Mouse (Mus musculus) layer of hippocampus, postnatal 36 days (tissue): Measurements from ENCODE around the gene 1700025C18Rik. TPM values are rescaled to one million over a fixed set of nuclear protein-coding genes. Genes with fewer than 3 reads are reported as not detected.
A peak's percentile ranks its signal among the peaks of the same experiment; 100 is the strongest.

ENCODE experiments used
- DNase-seq, 2 experiments: peaks; one replicate each; pipeline ENCODE4 v3.0.0; 2022
- total RNA-seq, 2 experiments: library from RNA; stranded (reverse); gene quantifications; 2 replicates each; pipeline ENCODE4 v1.2.3; 2021

Gene 1700025C18Rik
- total RNA-seq = not detected

GRCm38 (mm10) chr2:165090650-165091049 is at the start of gene 1700025C18Rik:
Gene 1700025C18Rik (minus strand): TSS chr2:165090750.
- no peak for DNase-seq

DNA sequence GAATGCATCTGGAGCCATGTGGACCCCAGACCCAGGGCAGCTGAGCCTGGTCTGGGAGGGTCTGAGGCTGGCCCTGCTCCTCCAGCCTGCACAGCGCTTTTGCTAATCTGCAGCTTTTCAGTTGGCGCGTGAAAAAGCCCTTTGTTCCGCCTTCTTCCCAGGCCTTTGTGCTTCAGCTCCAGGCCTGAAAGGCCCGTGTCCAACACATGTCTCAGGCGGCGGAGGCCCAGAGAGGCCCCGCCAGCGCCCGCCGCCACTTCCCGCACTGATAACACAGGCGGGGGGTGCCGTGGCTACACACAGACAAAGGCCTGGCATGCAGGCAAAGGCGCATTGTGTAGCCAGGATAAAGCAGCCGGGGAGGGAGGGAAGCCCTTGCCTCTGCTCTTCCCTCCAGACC is 45.5 kb upstream of the 1700025C18Rik start:
- no peak for DNase-seq

- DNase-seq = no peak
Observed at GRCm38 (mm10) chr2:165133566-165133965, 43.0 kb upstream of the 1700025C18Rik start.

- no peak for DNase-seq
Observed at GRCm38 (mm10) chr2:165131428-165131827, 40.9 kb upstream of the 1700025C18Rik start.

DNA sequence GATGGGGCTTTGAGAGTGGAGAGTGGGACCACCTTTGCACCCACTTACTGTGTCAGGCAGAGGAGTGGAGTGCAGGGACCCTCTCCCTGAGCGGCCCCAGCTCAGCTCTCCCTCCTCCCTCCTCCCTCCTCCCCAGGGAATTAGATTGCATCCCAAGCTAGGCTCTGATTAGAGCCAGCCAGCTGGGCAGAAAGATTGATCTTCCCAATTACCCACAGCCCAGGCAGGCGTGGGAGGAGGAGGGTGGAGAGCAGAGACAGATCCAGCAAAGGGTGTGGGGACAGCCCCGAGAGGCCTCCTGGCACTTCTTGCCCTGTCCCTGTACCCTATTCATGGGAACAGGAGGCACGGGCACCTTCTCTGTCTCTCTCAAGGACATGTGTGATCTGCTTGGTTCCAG is 38.6 kb upstream of the 1700025C18Rik start:
- no peak for DNase-seq

DNA sequence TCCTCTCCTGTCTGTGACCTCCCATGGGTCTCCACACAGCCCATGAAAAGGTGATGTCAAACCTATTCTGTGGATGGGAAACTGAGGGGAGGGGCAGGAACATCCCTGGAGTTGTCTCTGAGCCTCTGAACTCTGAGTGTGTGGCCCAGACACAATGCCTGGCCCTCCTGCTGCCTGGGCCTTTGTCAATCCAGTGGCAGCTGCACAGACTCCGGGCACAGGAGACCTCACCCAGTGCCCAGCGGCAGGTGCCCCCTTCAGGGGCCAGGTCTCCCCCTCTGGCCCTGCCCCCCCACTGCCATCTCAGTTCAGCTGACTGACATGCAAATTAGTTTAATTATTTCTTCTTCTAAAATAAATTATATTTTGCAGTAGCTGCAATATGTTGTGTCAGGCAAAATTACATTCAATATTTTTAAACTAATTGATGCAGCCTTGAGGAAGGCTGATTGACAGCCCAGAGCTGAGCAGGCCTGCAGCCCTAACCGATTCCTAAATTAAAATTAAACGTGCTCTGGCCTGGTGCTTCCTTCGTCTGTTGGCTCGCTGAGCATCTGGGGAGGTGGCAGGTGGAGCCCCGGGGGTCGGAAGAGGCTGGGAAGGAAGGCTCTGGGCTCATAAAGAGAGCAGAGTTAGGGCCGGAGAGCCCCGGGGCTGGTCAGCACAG is 36.5 kb upstream of the 1700025C18Rik start:
- no peak for DNase-seq

DNA sequence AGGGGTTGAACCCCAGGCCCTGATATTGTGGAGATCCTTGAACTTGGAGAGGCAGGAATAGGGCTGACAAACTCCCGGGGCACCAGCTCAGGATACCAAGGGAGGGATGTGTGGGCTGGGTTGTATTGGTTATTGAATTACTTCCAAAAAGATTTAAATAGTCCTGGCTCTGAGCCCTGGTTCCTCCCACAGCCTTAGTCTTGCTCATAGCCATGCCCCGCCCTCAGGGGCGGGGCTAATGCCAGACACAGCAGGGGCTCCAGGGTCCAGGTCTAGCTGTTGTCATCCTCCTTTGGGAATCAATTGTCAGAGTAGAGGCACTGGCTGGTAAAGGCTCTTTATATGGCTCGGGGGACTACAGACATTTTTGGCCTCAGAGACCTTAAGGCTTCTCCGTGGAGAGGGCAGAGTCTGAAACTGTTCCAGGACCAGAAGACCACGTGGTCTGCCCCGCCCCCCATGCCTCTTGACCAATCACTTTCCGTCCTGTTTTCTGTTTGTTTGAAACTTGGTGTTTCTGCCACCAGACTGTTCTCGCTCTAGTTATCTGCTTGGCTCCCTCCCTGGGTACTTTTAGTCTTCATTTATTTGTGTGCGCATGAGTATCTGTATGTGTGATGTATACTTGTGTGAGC is 30.8 kb upstream of the 1700025C18Rik start:
- peak in 1 of 2 experiments; percentile 18 for DNase-seq

- no peak for DNase-seq
Observed at GRCm38 (mm10) chr2:165120765-165121164, 30.2 kb upstream of the 1700025C18Rik start.

- DNase-seq = no peak
Observed at GRCm38 (mm10) chr2:165113733-165114132, 23.2 kb upstream of the 1700025C18Rik start.

DNA sequence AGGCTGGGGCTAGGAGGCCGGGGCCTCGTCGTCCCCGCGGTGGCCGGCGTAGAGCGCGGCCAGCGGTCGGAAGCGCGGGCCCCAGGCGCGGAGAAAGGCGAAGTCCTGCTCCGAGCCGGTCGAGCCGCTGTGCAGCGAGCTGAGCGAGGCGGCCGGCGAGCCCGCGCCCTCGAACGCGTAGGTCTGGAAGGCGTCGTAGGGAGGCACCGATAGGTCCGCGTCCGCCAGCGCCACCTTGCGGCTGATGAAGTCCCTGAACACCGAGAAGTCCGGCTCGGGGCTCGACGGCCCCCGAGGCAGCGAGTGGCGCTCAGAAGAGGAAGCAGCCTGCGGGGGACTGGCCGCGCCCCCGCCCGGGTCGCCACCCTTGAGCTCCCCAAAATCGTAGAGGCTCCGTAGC is 21.6 kb upstream of the 1700025C18Rik start:
- DNase-seq = peak; percentile 51 to 70

DNA sequence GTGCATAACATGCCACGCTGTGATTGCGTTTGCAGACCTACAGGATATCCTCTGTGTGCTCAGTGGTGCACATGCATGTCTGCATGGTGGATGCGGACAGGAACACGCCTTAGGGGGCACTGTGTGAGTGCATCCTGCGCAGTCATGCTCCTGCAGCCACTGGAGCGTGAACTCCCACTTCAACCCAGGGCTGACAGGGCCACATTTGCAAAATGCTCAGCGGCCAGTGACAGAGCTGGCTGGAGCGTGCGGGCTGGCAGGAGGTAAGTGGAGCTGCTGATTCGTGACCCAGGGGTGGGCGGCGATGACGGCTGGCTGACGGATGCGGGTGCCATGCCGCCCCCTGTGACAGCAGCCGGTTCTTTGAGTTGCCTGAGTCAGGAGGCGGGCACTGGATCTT is 16.0 kb upstream of the 1700025C18Rik start:
- DNase-seq = no peak

DNA sequence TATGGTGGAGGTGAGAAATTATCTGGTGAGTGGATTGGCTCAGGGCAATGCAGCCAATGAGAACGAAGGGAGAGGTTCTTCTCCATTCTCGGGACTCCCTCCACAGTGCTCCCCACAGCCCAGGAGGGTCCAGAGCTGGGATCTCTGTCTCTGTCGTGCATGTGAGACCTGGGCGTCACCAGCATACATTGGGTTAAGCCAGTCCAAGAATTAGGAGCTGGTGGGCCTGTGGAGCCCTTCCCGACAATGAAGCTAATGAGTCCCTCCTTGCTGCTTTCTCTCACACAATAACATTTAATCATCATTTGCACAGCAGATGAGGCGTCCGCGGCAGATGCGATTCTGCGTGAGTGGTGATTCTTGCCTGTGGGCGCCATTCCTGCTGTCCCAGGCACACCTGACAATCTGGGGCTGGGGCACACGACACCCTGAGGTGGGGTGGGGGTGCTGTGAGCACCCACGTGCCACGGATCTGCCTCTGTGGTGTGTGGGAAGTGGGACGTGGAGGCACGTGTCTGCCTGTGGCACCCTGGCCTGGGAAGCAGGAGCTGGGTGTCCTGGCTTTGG is 15.0 kb upstream of the 1700025C18Rik start:
- no peak for DNase-seq

GRCm38 (mm10) chr2:165102920-165103319 is 12.4 kb upstream of the 1700025C18Rik start:
- DNase-seq = no peak

- no peak for DNase-seq
Observed at GRCm38 (mm10) chr2:165100749-165101148, 10.2 kb upstream of the 1700025C18Rik start.

- DNase-seq = no peak
Observed at GRCm38 (mm10) chr2:165098861-165099260, 8.3 kb upstream of the 1700025C18Rik start.

DNA sequence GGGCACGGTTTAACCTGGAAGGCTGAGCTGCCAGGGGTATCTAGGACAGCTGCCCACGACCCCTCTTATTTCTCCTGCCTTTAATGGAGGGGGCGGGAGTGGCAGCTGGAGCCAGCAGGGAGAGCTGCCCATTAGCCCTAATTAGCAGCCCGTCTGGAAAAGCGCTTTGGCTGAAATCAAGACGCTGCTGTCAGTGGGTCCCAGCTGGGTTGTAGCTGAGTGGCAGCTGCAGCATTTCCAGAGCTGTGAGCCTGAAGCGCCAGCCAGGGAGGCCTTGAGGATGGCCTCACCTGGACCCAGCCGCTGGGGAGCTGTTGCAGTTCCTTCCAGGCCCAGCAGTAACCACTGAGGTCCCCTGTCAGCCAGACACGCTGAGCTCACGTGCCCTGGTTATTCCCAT is 5.8 kb upstream of the 1700025C18Rik start:
- DNase-seq = no peak

DNA sequence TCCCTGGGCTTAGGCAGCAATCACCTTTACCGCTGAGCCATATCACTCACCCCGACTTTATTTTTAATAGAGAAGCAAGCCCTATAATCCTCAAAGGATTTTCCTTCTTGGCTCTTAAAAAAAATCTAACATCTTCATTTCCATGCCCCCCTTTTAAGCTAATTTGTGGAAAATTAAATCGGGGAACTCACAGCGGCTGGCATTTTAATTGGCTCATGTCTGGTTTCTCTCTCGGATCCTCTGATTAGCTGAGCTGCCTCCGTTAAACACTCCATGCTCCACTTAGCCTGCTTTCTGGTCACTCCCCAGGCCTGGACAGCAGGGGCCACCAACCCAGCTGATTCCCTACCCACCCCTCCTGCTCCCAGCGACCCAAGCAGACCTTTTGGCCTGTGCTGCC is 1.8 kb upstream of the 1700025C18Rik start:
- no peak for DNase-seq

DNA sequence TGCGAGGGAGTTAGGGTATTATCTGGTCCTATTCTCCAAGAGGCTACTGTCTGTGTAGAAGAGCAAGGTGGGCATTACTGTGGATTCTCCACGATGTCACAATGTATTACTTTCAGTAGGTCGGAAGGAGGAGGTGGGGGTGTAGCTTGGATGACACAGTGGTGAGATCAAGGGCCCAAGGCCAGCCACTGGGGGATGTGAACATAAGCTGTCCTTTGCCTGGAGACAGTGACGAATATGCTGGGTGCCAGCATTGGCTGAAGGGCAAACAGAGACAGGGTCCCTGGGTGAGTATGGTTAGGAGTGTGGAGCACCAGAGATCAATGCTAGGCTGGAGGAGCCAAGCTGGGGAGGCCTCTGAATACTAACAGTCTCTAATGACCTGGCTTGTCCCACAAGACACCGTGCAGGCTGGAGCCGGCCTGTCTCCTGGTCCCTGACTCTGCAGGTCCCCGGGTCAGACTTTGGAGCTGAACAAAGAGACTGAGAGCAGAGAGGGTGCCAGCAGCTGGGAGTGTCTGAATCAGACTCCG is 949 bp upstream of the 1700025C18Rik start:
- DNase-seq = no peak

DNA sequence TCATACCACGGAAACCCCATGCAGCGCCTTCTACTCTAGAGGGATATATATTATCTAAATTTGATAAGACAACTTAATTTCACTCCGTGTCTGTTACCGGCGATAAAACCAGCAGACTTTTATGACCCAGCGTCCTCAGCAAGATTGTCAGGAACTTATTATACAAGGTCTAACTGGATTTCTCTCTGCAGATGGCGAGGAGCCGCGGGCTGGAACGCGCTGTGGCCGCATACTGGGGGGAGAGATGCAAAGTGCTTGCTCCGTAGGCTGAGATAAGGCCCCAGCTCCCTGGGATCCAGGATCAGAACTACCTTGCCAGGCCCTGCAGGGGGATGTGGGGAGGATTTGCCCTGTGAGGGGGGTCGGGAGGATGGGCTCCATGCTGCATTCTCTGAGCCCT is 1.1 kb downstream of the 1700025C18Rik start:
- no peak for DNase-seq

- no peak for DNase-seq
Observed at GRCm38 (mm10) chr2:165086634-165087033, 3.9 kb downstream of the 1700025C18Rik start.

DNA sequence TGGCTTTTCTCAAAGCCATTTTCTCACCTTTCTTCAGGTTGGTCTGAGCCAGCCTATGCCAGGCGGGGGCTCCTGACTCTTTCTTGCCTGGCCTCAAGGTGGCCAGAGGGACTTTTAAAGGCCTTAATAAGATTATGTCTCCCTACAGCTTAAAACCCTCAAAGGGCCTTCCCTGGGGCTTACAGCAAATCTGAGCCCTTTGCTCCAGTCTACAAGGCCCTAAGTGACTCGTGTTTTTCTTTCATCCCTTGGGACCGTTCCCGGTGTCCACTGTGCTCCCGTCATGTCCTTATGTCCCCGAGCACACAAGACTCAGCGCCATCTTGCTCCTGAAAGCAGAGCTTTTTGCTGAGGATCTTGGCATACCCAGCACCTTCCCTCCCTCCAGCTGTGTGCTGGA is 9.3 kb downstream of the 1700025C18Rik start:
- no peak for DNase-seq

DNA sequence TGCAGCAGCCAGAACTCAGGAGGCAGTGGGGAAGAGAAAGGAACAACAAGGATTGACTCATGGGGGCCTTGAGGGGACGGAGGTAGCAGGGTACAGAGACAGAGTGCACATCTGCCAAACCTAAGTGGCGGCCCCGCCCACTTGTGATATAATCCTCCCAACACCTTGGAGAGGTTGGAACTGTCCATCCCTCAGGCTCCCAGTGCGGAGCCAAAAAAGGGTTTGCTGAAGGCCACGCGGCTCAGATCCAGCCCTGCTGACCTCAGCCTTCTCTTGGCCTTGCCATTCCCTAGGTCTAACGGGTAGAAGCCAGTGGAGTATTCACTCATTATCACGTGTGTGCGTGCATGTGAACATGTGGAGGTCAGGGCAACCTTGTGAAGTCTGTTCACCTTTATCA is 9.9 kb downstream of the 1700025C18Rik start:
- no peak for DNase-seq

DNA sequence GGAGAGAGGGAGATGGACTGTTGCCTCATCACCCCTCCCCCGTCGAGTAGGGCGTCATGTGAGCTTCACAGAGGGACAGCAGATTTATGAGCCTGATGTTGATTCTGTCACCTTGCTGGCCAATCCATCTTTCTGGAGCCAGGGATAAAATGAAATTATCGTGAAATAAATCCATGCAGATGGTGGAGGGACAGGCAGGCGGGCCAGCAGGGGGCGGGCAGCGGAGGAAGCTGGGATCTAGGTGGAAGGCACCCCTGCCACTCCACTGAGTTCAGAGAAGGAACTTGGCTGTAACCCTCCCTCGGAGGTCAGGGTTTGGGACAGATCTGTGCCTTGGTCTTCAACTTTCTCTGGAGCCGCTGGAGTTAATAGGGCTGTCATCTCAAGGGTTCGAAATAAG is 11.9 kb downstream of the 1700025C18Rik start:
- no peak for DNase-seq

- no peak for DNase-seq
Observed at GRCm38 (mm10) chr2:165078045-165078444, 12.5 kb downstream of the 1700025C18Rik start.
